Mouse (Mus musculus) small intestine, adult 2 months (tissue): ENCODE results near the gene Foxg1. TPM values are rescaled to one million over a fixed set of nuclear protein-coding genes. Genes with fewer than 3 reads are reported as not detected.

Experiments used
- H3K27ac ChIP-seq: fragments of 200-500 bp; 2 replicates; pipeline ENCODE4 v1.5.1; 2012; ENCODE audit warnings: low read depth, low read length, control low read depth, inconsistent platforms; ENCODE audit not compliant: insufficient read depth
- H3K27me3 ChIP-seq: fragments of 200-500 bp; 2 replicates; pipeline ENCODE4 v1.6.1; 2012; ENCODE audit warnings: mild to moderate bottlenecking, moderate library complexity, low read length, inconsistent platforms; ENCODE audit not compliant: control insufficient read depth, insufficient read depth
- H3K36me3 ChIP-seq: fragments of 200-500 bp; 2 replicates; pipeline ENCODE4 v1.6.1; 2012; ENCODE audit warnings: mild to moderate bottlenecking, low read length, control low read depth, inconsistent platforms; ENCODE audit not compliant: control insufficient read depth, insufficient read depth
- H3K4me1 ChIP-seq: fragments of 200-500 bp; 2 replicates; pipeline ENCODE4 v1.6.1; 2012; ENCODE audit warnings: low read length, inconsistent platforms, mixed read lengths; ENCODE audit not compliant: control insufficient read depth, insufficient read depth, insufficient read length
- H3K4me3 ChIP-seq: fragments of 200-500 bp; 2 replicates; pipeline ENCODE4 v1.5.1; 2012; ENCODE audit warnings: low read depth, mild to moderate bottlenecking, control low read depth, inconsistent platforms, low read length, moderate library complexity
- CTCF ChIP-seq: fragments of 200-500 bp; IDR thresholded peaks from 2 replicates; pipeline ENCODE4 v1.5.1; 2012; ENCODE audit warnings: low read depth, mild to moderate bottlenecking, control low read depth, inconsistent platforms, low read length, moderate library complexity, mixed read lengths; ENCODE audit not compliant: insufficient replicate concordance, insufficient read length; ENCODE audit errors: extremely low read depth
- POLR2A ChIP-seq: fragments of 200-500 bp; IDR thresholded peaks from 2 replicates; pipeline ENCODE4 v1.6.1; 2012; ENCODE audit warnings: low read depth, mild to moderate bottlenecking, control low read depth, inconsistent platforms, low read length, moderate library complexity
- WGBS: fragments of 180-500 bp; shearing (Covaris S2); methylation state at CpG from one replicate; pipeline ENCODE4 v1.1.7; 2018; 5-methylcytosine and 5-hydroxymethylcytosine counted together
- polyA plus RNA-seq: library from polyadenylated mRNA; depleted of rRNA; stranded (reverse); fragments of >200 nt; gene quantifications from 2 replicates; pipeline ENCODE4 v1.2.3, GENCODE M21; 2012

Gene Foxg1
- polyA plus RNA-seq, 1 experiment = not detected

- Histone ChIP-seq H3K27me3 (peaks cover 28% of the 10 kb centered on the region), H3K36me3 (no peaks in the 10 kb centered on the region), H3K4me3 (no peak overlapping the region), H3K27ac (no peak overlapping the region), H3K4me1 (no peaks in the 10 kb centered on the region)
- TF ChIP-seq POLR2A = no peak
- no peak for TF ChIP-seq CTCF
- 6% methylated on average over 15 of the region's 15 CpGs for WGBS
These were observed 6.8 kb upstream of the Foxg1 start for GRCm38 (mm10) chr12:49375427-49376317.

GRCm38 (mm10) chr12:49376318-49376992, 6.0 kb upstream of the Foxg1 start:
- H3K27me3 ChIP-seq = peaks cover 28% of the 10 kb centered on the region
- no peaks in the 10 kb centered on the region for H3K4me1 ChIP-seq
- H3K27ac ChIP-seq = no peak overlapping the region
- H3K4me3 ChIP-seq = no peak overlapping the region
- H3K36me3 ChIP-seq = no peaks in the 10 kb centered on the region
- 7% methylated on average over 19 of the region's 19 CpGs for WGBS
- no peak for TF ChIP-seq CTCF
- TF ChIP-seq POLR2A = no peak

DNA sequence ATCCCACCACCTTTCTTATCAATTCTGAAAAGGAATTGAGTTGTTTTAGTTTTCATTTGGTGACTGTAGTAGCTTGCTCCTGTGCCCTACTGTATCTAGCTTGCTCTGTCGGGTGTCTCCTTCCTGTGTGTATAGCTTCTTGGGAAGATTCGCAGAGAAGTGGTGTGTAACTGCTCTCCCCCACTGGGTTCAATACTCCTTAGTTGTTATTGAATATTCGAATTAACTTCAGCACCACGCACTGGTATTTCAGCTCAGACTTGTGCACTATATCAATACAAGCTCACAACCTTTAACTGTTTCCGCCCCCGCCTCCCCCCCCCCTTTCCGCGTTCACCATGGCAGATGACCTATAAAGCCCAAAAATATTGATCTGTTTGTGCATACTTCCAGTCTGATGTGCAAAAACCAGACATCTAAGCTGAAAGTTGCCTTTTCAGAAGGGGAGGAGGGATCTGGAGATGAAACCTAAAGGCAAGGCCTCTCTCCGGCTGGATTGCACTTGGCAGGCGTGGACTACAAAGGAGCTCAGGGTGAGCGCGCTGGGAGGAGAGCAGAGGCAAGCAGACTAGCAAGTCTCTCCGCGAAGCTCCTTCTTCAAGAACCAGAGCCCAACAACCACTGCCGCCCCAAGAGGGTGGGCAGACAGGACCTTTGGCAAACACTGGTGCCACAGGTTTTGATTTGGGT, 5.0 kb upstream of the Foxg1 start:
- Histone ChIP-seq H3K27me3 (peaks cover 34% of the 10 kb centered on the region), H3K27ac (no peak overlapping the region), H3K4me3 (no peak overlapping the region), H3K36me3 (no peaks in the 10 kb centered on the region), H3K4me1 (no peaks in the 10 kb centered on the region)
- WGBS = 8% methylated on average over 15 of the region's 15 CpGs
- TF ChIP-seq POLR2A = no peak
- TF ChIP-seq CTCF = no peak

DNA sequence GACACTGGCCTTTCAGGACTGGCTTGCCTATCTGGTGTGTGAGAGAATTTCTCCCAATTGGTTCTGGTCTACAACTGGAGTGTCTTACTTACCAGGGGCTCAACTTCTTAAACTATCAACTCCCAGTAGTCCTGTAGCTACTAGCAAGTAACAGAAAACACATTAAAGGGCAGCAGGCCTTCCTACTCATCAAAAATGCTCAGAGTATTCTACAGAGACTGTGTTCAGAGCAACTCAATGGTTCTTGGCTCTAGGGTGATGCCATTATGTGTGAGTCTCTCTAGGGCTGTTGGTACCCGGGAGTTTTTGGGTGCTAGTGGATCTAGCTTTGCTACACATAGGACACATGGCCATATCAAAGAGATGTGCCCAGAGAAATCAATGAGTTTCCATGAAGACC, 3.5 kb upstream of the Foxg1 start:
- TF ChIP-seq POLR2A (no peak), CTCF (no peak)
- H3K4me3 ChIP-seq = no peak overlapping the region
- no peaks in the 10 kb centered on the region for H3K4me1 ChIP-seq
- 7% methylated on average over 1 of the region's 1 CpGs for WGBS
- H3K27me3 ChIP-seq = peaks cover 44% of the 10 kb centered on the region
- H3K36me3 ChIP-seq = no peaks in the 10 kb centered on the region
- H3K27ac ChIP-seq = no peak overlapping the region

GRCm38 (mm10) chr12:49379446-49379845, 3.0 kb upstream of the Foxg1 start:
- no peaks in the 10 kb centered on the region for H3K36me3 ChIP-seq
- WGBS = 7% methylated on average over 11 of the region's 11 CpGs
- TF ChIP-seq POLR2A (no peak), CTCF (no peak)

DNA sequence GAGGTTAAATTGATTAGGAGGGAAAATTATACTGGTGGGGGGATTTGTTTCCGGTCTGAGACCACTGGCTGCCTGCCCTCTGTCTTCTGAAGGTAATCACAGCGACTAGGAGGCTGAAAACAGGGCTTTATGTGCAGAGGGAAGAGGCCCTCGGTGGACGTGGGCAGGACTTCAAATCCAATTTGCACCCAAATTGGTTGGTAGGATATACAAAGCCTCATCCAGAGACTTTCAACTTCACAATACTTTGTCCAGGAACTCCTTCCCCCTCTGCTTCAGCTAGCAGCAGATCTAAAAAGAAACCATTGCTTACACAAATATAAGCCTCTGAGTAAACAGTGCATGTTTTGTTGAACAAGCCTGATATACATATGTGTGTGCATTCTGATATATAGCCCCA, 2.0 kb upstream of the Foxg1 start:
- WGBS = 2% methylated on average over 4 of the region's 4 CpGs
- Histone ChIP-seq H3K4me1 (no peaks in the 10 kb centered on the region; the same call in 1 of the 2 replicates), H3K36me3 (no peaks in the 10 kb centered on the region), H3K27me3 (peaks cover 50% of the 10 kb centered on the region), H3K27ac (no peak overlapping the region), H3K4me3 (no peak overlapping the region)
- TF ChIP-seq POLR2A (no peak), CTCF (no peak)

More at GRCm38 (mm10) chr12:49379446-49379845, 3.0 kb upstream of the Foxg1 start:
- Histone ChIP-seq H3K4me1 (no peaks in the 10 kb centered on the region), H3K4me3 (no peak overlapping the region), H3K27me3 (peaks cover 44% of the 10 kb centered on the region), H3K27ac (no peak overlapping the region)
